Mouse (Mus musculus): ENCODE measurements at regions not wholly inside any gene's neighbourhood (a gene's known extent, or its start where the extent isn't known, plus 50 kb on each side); places are given as distances from the start of the nearest gene placed in this dataset.

- TF ChIP-seq CTCF (IDR thresholded peaks at IDR 0.05; ENCODE audit: extremely low read depth, insufficient read length, insufficient replicate concordance, low read depth, low read length) (no peak), POLR2A (IDR thresholded peaks at IDR 0.05; ENCODE audit: low read depth, low read length) (no peak)
Measured at GRCm38 (mm10) chr8:126137452-126137851, 142.5 kb downstream of the Kcnk1 start.
